Mouse (Mus musculus) heart, embryonic 15.5 days (tissue): Measurements from ENCODE around the gene Sox14. TPM values are rescaled to one million over a fixed set of nuclear protein-coding genes. Genes with fewer than 3 reads are reported as not detected.

Experiments
- ATAC-seq: fragments of 200-750 bp; cut with Nextera tagmentation; replicated peaks from 2 replicates; pipeline ENCODE4 v1.8.0; 2017; ENCODE audit warnings: low read depth, moderate TSS enrichment; ENCODE audit not compliant: insufficient number of reproducible peaks, insufficient read depth, low FRiP score
- H3K27ac ChIP-seq: fragments of 300-500 bp; sonication (generic); 2 replicates; pipeline ENCODE4 v1.5.1; 2015; ENCODE audit warnings: mild to moderate bottlenecking, inconsistent platforms
- H3K27me3 ChIP-seq: fragments of 300-500 bp; sonication (generic); 2 replicates; pipeline ENCODE4 v1.6.1; 2015; ENCODE audit warnings: inconsistent platforms
- H3K36me3 ChIP-seq: fragments of 300-500 bp; sonication (generic); 2 replicates; pipeline ENCODE4 v1.6.1; 2015; ENCODE audit warnings: mild to moderate bottlenecking, inconsistent platforms
- H3K4me1 ChIP-seq: fragments of 300-500 bp; sonication (generic); replicated peaks from 2 replicates; pipeline ENCODE4 v1.6.1; 2015; ENCODE audit warnings: inconsistent platforms
- H3K4me2 ChIP-seq: fragments of 300-500 bp; sonication (generic); 2 replicates; pipeline ENCODE4 v1.6.1; 2015; ENCODE audit warnings: inconsistent platforms, mild to moderate bottlenecking, moderate library complexity
- H3K4me3 ChIP-seq: fragments of 300-500 bp; sonication (generic); 2 replicates; pipeline ENCODE4 v1.5.1; 2015; ENCODE audit warnings: mild to moderate bottlenecking, inconsistent platforms
- H3K9ac ChIP-seq: fragments of 300-500 bp; sonication (generic); 2 replicates; pipeline ENCODE4 v1.6.1; 2015; ENCODE audit warnings: mild to moderate bottlenecking, inconsistent platforms
- H3K9me3 ChIP-seq: fragments of 300-500 bp; sonication (generic); replicated peaks from 2 replicates; pipeline ENCODE4 v1.6.1; 2016; ENCODE audit warnings: inconsistent platforms
- WGBS: fragments of 180-500 bp; shearing (Covaris S2); methylation state at CpG from one replicate; pipeline ENCODE4 v1.1.7; 2015; ENCODE audit warnings: mixed read lengths; 5-methylcytosine and 5-hydroxymethylcytosine counted together
- polyA plus RNA-seq: library from polyadenylated mRNA; unstranded; fragments of >200 nt; fragmentation: Nextera tagmentation; extraction: Ambion mirVana; gene quantifications from 2 replicates; pipeline ENCODE4 v1.2.1, GENCODE M21; 2015

The Sox14 gene
- polyA plus RNA-seq, 1 experiment from 2014 or later, result not detected

- Histone ChIP-seq H3K4me2 (peak overlapping the region; percentile 25), H3K36me3 (no peaks in the 10 kb centered on the region), H3K4me3 (no peak overlapping the region), H3K9ac (no peak overlapping the region), H3K4me1 (peaks cover 36% of the 10 kb centered on the region), H3K27ac (no peak overlapping the region), H3K9me3 (no peaks in the 10 kb centered on the region), H3K27me3 (peaks cover 99% of the 10 kb centered on the region)
- no peak for ATAC-seq
- 2% methylated on average over 37 of the region's 37 CpGs for WGBS
Measured at GRCm38 (mm10) chr9:99870780-99871555, 5.0 kb downstream of the Sox14 start.

- Histone ChIP-seq H3K4me3 (no peak overlapping the region), H3K9ac (no peak overlapping the region), H3K4me2 (no peak overlapping the region), H3K9me3 (no peaks in the 10 kb centered on the region), H3K27me3 (peaks cover 99% of the 10 kb centered on the region), H3K36me3 (no peaks in the 10 kb centered on the region), H3K4me1 (peaks cover 28% of the 10 kb centered on the region), H3K27ac (no peak overlapping the region)
- 1% methylated on average over 34 of the region's 34 CpGs for WGBS
- ATAC-seq, result no peak
Measured at GRCm38 (mm10) chr9:99869936-99870779, 5.8 kb downstream of the Sox14 start.

DNA sequence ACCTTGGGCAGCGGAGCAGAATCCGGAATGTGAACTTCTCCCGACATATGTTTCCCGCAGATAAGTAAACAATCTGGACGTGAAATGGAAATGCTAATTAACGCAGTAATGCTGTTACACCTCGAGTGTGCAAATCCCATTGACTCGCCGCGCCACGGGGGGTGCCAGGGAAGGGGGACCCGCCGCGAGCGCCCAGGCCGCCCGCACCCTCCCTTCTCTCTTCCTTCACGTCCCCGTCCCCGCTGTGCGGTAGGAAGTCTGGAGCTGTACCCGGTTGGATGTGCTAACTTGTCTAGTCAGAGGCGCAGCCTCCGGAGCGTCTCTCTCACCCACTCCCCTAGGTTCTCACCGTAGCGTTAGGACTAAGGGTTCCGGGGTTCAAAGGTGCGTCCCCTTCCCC, 6.7 kb downstream of the Sox14 start:
- Histone ChIP-seq H3K4me1 (peaks cover 28% of the 10 kb centered on the region), H3K36me3 (no peaks in the 10 kb centered on the region), H3K9ac (no peak overlapping the region), H3K27ac (no peak overlapping the region), H3K4me2 (peak overlapping the region; percentile 53), H3K4me3 (peak overlapping the region; percentile 32), H3K9me3 (no peaks in the 10 kb centered on the region), H3K27me3 (peaks cover 99% of the 10 kb centered on the region)
- ATAC-seq, result no peak
- WGBS, result under 1% methylated on average over 29 of the region's 29 CpGs

- no peaks in the 10 kb centered on the region for H3K9me3 ChIP-seq
- no peak for ATAC-seq
- WGBS, result 1% methylated on average over 26 of the region's 26 CpGs
- peak overlapping the region; percentile 53 for H3K4me2 ChIP-seq
- H3K36me3 ChIP-seq, result no peaks in the 10 kb centered on the region
- no peak overlapping the region for H3K27ac ChIP-seq
- H3K4me3 ChIP-seq, result peak overlapping the region; percentile 32
- H3K9ac ChIP-seq, result no peak overlapping the region
- peaks cover 100% of the 10 kb centered on the region for H3K27me3 ChIP-seq
- peaks cover 28% of the 10 kb centered on the region for H3K4me1 ChIP-seq
Measured at GRCm38 (mm10) chr9:99868606-99869005, 7.4 kb downstream of the Sox14 start.

GRCm38 (mm10) chr9:99868054-99868453, 7.9 kb downstream of the Sox14 start:
- Histone ChIP-seq H3K27ac (no peak overlapping the region), H3K9me3 (no peaks in the 10 kb centered on the region), H3K4me1 (peaks cover 28% of the 10 kb centered on the region), H3K36me3 (no peaks in the 10 kb centered on the region), H3K4me2 (no peak overlapping the region), H3K4me3 (no peak overlapping the region), H3K9ac (no peak overlapping the region), H3K27me3 (peaks cover 100% of the 10 kb centered on the region)
- no peak for ATAC-seq
- WGBS, result 4% methylated on average over 11 of the region's 11 CpGs

GRCm38 (mm10) chr9:99862936-99863335, 13.0 kb downstream of the Sox14 start:
- Histone ChIP-seq H3K9me3 (no peaks in the 10 kb centered on the region), H3K9ac (no peak overlapping the region), H3K36me3 (no peaks in the 10 kb centered on the region), H3K4me2 (no peak overlapping the region), H3K27me3 (peaks cover 81% of the 10 kb centered on the region), H3K4me1 (no peaks in the 10 kb centered on the region), H3K27ac (no peak overlapping the region), H3K4me3 (no peak overlapping the region)
- 74% methylated on average over 9 of the region's 9 CpGs for WGBS
- no peak for ATAC-seq

DNA sequence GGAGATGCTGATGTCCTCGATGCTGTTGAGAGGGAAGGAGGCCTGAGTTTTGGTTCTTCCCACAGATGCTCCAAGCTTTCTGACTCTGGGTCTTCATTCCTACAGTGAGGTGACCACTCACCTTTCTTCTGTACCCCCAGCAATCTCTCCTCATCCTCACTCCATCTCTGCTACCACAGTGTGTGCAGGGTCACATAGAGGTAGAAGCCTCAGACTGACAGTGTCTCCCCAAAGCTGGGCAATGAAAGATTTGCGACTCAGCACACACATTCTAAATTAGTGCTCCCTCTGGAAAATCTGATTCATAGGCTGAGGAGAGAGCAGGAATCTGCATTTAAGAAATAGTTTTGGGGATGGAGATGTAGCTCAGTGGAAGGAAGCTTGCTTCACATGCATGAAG, 21.5 kb downstream of the Sox14 start:
- Histone ChIP-seq H3K4me1 (no peaks in the 10 kb centered on the region), H3K27ac (no peak overlapping the region), H3K27me3 (peaks cover 30% of the 10 kb centered on the region), H3K4me3 (no peak overlapping the region), H3K9ac (no peak overlapping the region), H3K4me2 (no peak overlapping the region), H3K9me3 (no peaks in the 10 kb centered on the region), H3K36me3 (no peaks in the 10 kb centered on the region)
- no peak for ATAC-seq
- 76% methylated on average over 2 of the region's 2 CpGs for WGBS

GRCm38 (mm10) chr9:99853356-99853755, 22.6 kb downstream of the Sox14 start:
- Histone ChIP-seq H3K9me3 (no peaks in the 10 kb centered on the region), H3K27me3 (peaks cover 26% of the 10 kb centered on the region), H3K4me2 (no peak overlapping the region), H3K27ac (no peak overlapping the region), H3K4me1 (no peaks in the 10 kb centered on the region), H3K36me3 (no peaks in the 10 kb centered on the region), H3K9ac (no peak overlapping the region), H3K4me3 (no peak overlapping the region)
- ATAC-seq, result no peak
- whole genome bisulfite sequencing, result 48% methylated on average over 11 of the region's 11 CpGs

- no peak overlapping the region for H3K4me3 ChIP-seq
- no peaks in the 10 kb centered on the region for H3K36me3 ChIP-seq
- no peak for ATAC-seq
- no peak overlapping the region for H3K9ac ChIP-seq
- no peaks in the 10 kb centered on the region for H3K9me3 ChIP-seq
- H3K27me3 ChIP-seq, result peaks cover 7% of the 10 kb centered on the region; the same call in 1 of the 2 replicates
- no peaks in the 10 kb centered on the region for H3K4me1 ChIP-seq
- H3K27ac ChIP-seq, result no peak overlapping the region
- no peak overlapping the region for H3K4me2 ChIP-seq
- 79% methylated on average over 7 of the region's 7 CpGs for WGBS
Measured at GRCm38 (mm10) chr9:99850354-99850753, 25.6 kb downstream of the Sox14 start.

DNA sequence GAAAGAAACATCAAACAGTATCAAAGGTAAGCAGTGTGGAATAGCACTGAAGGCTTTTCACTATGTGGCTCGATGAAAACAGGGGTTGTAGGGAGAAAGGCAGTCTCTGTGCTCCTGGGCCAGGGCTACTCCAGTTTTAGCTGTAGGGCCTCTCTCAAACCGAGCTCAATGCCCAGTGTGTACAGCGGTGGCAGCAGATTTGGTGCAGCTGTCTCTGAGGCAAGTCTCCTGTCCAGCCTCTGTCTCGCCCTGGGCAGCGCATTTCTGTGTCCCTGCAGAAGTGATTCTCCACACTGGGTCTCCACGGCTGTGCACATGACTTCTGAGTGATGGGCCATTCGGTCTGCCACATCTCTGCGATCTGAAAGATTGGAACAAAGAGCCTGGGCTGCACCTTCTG, 27.6 kb downstream of the Sox14 start:
- Histone ChIP-seq H3K9ac (no peak overlapping the region), H3K36me3 (no peaks in the 10 kb centered on the region), H3K9me3 (no peaks in the 10 kb centered on the region), H3K4me3 (no peak overlapping the region), H3K27ac (no peak overlapping the region), H3K4me2 (no peak overlapping the region), H3K4me1 (no peaks in the 10 kb centered on the region), H3K27me3 (no peaks in the 10 kb centered on the region)
- no peak for ATAC-seq
- WGBS, result 46% methylated on average over 8 of the region's 8 CpGs

- Histone ChIP-seq H3K4me1 (no peaks in the 10 kb centered on the region), H3K9ac (no peak overlapping the region), H3K27me3 (no peaks in the 10 kb centered on the region; the same call in 1 of the 2 replicates), H3K9me3 (no peaks in the 10 kb centered on the region), H3K36me3 (no peaks in the 10 kb centered on the region), H3K27ac (no peak overlapping the region), H3K4me2 (no peak overlapping the region), H3K4me3 (no peak overlapping the region)
- under 1% methylated on average over 4 of the region's 4 CpGs for WGBS
- no peak for ATAC-seq
Measured at GRCm38 (mm10) chr9:99846820-99847219, 29.1 kb downstream of the Sox14 start.
